Mouse (Mus musculus): ENCODE data around the gene Pimreg.

The Pimreg gene

GRCm38 (mm10) chr11:72061093-72061620 is 19.3 kb downstream of the Pimreg start:
- DNase-seq (ENCODE audit: extremely low read depth, insufficient read length, low spot score), result no peak

GRCm38 (mm10) chr11:72064414-72064813 is 22.6 kb downstream of the Pimreg start:
- DNase-seq (ENCODE audit: extremely low read depth, insufficient read length, low spot score), result no peak

GRCm38 (mm10) chr11:72065103-72065502 is 23.3 kb downstream of the Pimreg start:
- DNase-seq (ENCODE audit: extremely low read depth, insufficient read length, low spot score), result peak; percentile 50

GRCm38 (mm10) chr11:72066330-72066729 is 24.5 kb downstream of the Pimreg start:
- DNase-seq (ENCODE audit: extremely low read depth, insufficient read length, low spot score), result no peak

GRCm38 (mm10) chr11:72067326-72067725 is 25.5 kb downstream of the Pimreg start:
- no peak for DNase-seq (ENCODE audit: extremely low read depth, insufficient read length, low spot score)

GRCm38 (mm10) chr11:72068026-72068425 is 26.2 kb downstream of the Pimreg start:
- DNase-seq (ENCODE audit: extremely low read depth, insufficient read length, low spot score), result no peak

GRCm38 (mm10) chr11:72070733-72071132 is 28.9 kb downstream of the Pimreg start:
- no peak for DNase-seq (ENCODE audit: extremely low read depth, insufficient read length, low spot score)

GRCm38 (mm10) chr11:72072331-72072905 is 30.6 kb downstream of the Pimreg start:
- DNase-seq (ENCODE audit: extremely low read depth, insufficient read length, low spot score), result no peak

GRCm38 (mm10) chr11:72074230-72074629 is 32.4 kb downstream of the Pimreg start:
- DNase-seq (ENCODE audit: extremely low read depth, insufficient read length, low spot score), result no peak

- no peak for DNase-seq (ENCODE audit: extremely low read depth, insufficient read length, low spot score)
Measured at GRCm38 (mm10) chr11:72078056-72078455, 36.2 kb downstream of the Pimreg start.

- DNase-seq (ENCODE audit: extremely low read depth, insufficient read length, low spot score), result no peak
Measured at GRCm38 (mm10) chr11:72078647-72079046, 36.8 kb downstream of the Pimreg start.

- DNase-seq (ENCODE audit: extremely low read depth, insufficient read length, low spot score), result no peak
Measured at GRCm38 (mm10) chr11:72080461-72080860, 38.6 kb downstream of the Pimreg start.

GRCm38 (mm10) chr11:72082601-72083000 is 40.8 kb downstream of the Pimreg start:
- no peak for DNase-seq (ENCODE audit: extremely low read depth, insufficient read length, low spot score)

- no peak for DNase-seq (ENCODE audit: extremely low read depth, insufficient read length, low spot score)
Measured at GRCm38 (mm10) chr11:72084337-72084736, 42.5 kb downstream of the Pimreg start.

- no peak for DNase-seq (ENCODE audit: extremely low read depth, insufficient read length, low spot score)
Measured at GRCm38 (mm10) chr11:72086251-72087046, 44.6 kb downstream of the Pimreg start.

GRCm38 (mm10) chr11:72092390-72092789 is 50.6 kb downstream of the Pimreg start:
- DNase-seq (ENCODE audit: extremely low read depth, insufficient read length, low spot score), result no peak

- DNase-seq (ENCODE audit: extremely low read depth, insufficient read length, low spot score), result no peak
Measured at GRCm38 (mm10) chr11:72094442-72094841, 52.6 kb downstream of the Pimreg start.

GRCm38 (mm10) chr11:72095994-72096393 is 54.2 kb downstream of the Pimreg start:
- DNase-seq (ENCODE audit: extremely low read depth, insufficient read length, low spot score), result no peak
